Mouse (Mus musculus) G1E (cell line): Measurements from ENCODE around the gene Fcmr.

Experiments used
- CTCF ChIP-seq: IDR thresholded peaks from 2 replicates; pipeline ENCODE4 v1.5.1; 2012; ENCODE audit warnings: low read depth, low read length, inconsistent platforms, mixed read lengths
- GATA1 ChIP-seq: IDR thresholded peaks from 2 replicates; pipeline ENCODE4 v1.6.1; 2012; ENCODE audit warnings: borderline replicate concordance, low read length, inconsistent platforms, mixed read lengths
- GATA2 ChIP-seq: IDR thresholded peaks from 2 replicates; pipeline ENCODE4 v1.6.1; 2012; ENCODE audit warnings: low read depth, low read length, inconsistent platforms, borderline replicate concordance
- POLR2AphosphoS5 ChIP-seq: IDR thresholded peaks from 2 replicates; pipeline ENCODE4 v1.6.1; 2012; ENCODE audit warnings: low read depth, low read length, inconsistent platforms; ENCODE audit not compliant: insufficient replicate concordance
- TAL1 ChIP-seq: conservative IDR thresholded peaks from 2 replicates; pipeline ENCODE4 v1.6.1; 2012; ENCODE audit warnings: low read depth, low read length, inconsistent platforms, mixed read lengths

DNA sequence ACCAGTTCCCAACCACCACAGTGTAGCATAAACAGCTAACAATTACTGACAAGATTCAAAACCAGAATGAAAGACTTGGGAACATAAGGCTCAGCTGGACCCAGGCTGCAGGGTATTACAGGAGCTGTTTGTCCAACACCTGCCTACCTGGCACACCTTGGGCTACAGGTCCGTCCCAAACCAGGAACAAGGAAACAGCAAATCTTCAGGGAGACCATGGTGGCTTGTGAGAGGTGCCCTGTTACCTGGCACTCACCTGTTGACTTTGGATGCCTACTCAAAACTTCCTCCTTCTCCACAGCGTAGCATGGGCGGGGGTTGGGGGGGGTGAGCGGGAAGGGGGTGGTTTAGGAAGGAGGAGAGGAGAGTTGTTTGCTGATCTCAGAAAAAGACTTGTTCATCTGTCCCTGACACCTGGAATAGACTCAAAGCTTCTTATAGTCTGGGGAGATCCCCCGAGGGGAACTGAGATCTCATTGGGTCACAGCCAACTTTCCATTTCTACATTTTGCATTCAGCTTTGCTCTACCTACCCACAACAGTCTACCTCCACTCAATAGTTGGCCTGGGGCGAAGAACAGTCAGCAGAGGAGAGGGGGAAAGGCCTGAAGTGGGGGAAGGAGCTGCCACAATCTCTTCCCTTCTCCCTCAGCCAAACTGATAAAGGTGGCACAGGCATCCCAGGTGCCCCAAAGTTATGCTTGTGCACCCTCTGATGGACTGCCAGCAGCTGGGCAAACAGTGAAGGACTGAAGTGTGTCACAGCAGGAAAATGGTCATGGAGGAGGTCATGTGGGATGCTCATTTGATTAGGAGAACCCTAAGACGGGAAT is 44.9 kb upstream of the Fcmr start:
- TF ChIP-seq CTCF: no peak
- TF ChIP-seq GATA1: no peak
- TF ChIP-seq TAL1: no peak
- TF ChIP-seq POLR2AphosphoS5: no peak
- no peak for TF ChIP-seq GATA2
